ENCODE assay signal across 28 mouse cellular contexts in genomic region chr2:103293214-103293613, GRCm38 (mm10). TPM values are rescaled to one million over a fixed set of nuclear protein-coding genes. Genes with fewer than 3 reads are reported as not detected.
DNase-seq lines count a peak whose midpoint lies in the region; ATAC-seq and TF ChIP-seq lines count a peak whose summit lies in the region.
"Had no signal": no experiment of that assay in that cellular context is flagged by ENCODE, and none has a peak within 500 bp of the region (broad histone marks: within the 10 kb centered on the region; RNA-seq: fewer than 3 reads in every experiment).

No protein-coding gene starts in this region.

- H3K27ac ChIP-seq in forebrain, embryonic 14.5 days (ENCODE audit: low read depth, low read length), result no peak overlapping the region
- no peak overlapping the region for H3K27ac ChIP-seq in forebrain, postnatal 0 days (ENCODE audit: low read depth, low read length)
- H3K27ac ChIP-seq in kidney, embryonic 15.5 days, result peak overlapping the region; percentile 79
- H3K27ac ChIP-seq in kidney, embryonic 14.5 days (ENCODE audit: low read depth, low read length), result no peak overlapping the region
- no peak overlapping the region for H3K27ac ChIP-seq in midbrain, embryonic 14.5 days (replicated peaks; ENCODE audit: low read depth, low read length)
- H3K27ac ChIP-seq in midbrain, postnatal 0 days (ENCODE audit: low read depth, low read length), result no peak overlapping the region
- peak overlapping the region; percentile 1; the same call in 1 of the 2 replicates for H3K27ac ChIP-seq in stomach, postnatal 0 days (replicated peaks)
- H3K27ac ChIP-seq: forebrain, embryonic 15.5 days; hindbrain, embryonic 10.5 days; hindbrain, embryonic 13.5 days had no signal

- no peaks in the 10 kb centered on the region for H3K9me3 ChIP-seq in forebrain, embryonic 14.5 days (replicated peaks; ENCODE audit: control insufficient read depth, low read length)
- no peaks in the 10 kb centered on the region for H3K9me3 ChIP-seq in forebrain, postnatal 0 days (ENCODE audit: low read length)
- H3K9me3 ChIP-seq in kidney, embryonic 15.5 days (replicated peaks), result no peaks in the 10 kb centered on the region
- H3K9me3 ChIP-seq in kidney, embryonic 14.5 days (ENCODE audit: control insufficient read depth, low read length), result no peaks in the 10 kb centered on the region
- no peaks in the 10 kb centered on the region for H3K9me3 ChIP-seq in midbrain, embryonic 14.5 days (ENCODE audit: control insufficient read depth, low read length)
- no peaks in the 10 kb centered on the region for H3K9me3 ChIP-seq in midbrain, postnatal 0 days (ENCODE audit: low read length)
- H3K9me3 ChIP-seq in stomach, postnatal 0 days (ENCODE audit: control insufficient read depth, low read length), result no peaks in the 10 kb centered on the region
- H3K9me3 ChIP-seq: embryonic facial prominence, embryonic 15.5 days; forebrain, embryonic 15.5 days; G1E; hindbrain, embryonic 10.5 days; hindbrain, embryonic 13.5 days had no signal

- H3K4me1 ChIP-seq in forebrain, embryonic 14.5 days (ENCODE audit: control insufficient read depth, insufficient read depth, low read length), result no peaks in the 10 kb centered on the region
- no peaks in the 10 kb centered on the region for H3K4me1 ChIP-seq in forebrain, postnatal 0 days (ENCODE audit: insufficient read depth)
- H3K4me1 ChIP-seq in kidney, embryonic 15.5 days, result peaks cover 22% of the 10 kb centered on the region
- H3K4me1 ChIP-seq in kidney, embryonic 14.5 days (ENCODE audit: control insufficient read depth, insufficient read depth, low read length), result peaks cover 9% of the 10 kb centered on the region; the same call in 1 of the 2 replicates
- no peaks in the 10 kb centered on the region for H3K4me1 ChIP-seq in midbrain, embryonic 14.5 days (ENCODE audit: control insufficient read depth, insufficient read depth, low read length)
- no peaks in the 10 kb centered on the region for H3K4me1 ChIP-seq in midbrain, postnatal 0 days (ENCODE audit: insufficient read depth, low read length)
- peaks cover 4% of the 10 kb centered on the region; the same call in 1 of the 2 replicates for H3K4me1 ChIP-seq in stomach, postnatal 0 days (replicated peaks; ENCODE audit: control insufficient read depth, insufficient read depth)
- H3K4me1 ChIP-seq: forebrain, embryonic 15.5 days had no signal

- TF ChIP-seq EP300 in stomach, postnatal 0 days (optimal IDR thresholded peaks at IDR 0.05), result no peak

- H3K9ac ChIP-seq in forebrain, embryonic 14.5 days (ENCODE audit: low read length), result no peak overlapping the region
- no peak overlapping the region for H3K9ac ChIP-seq in forebrain, postnatal 0 days
- H3K9ac ChIP-seq in kidney, embryonic 15.5 days, result no peak overlapping the region
- H3K9ac ChIP-seq in kidney, embryonic 14.5 days (ENCODE audit: low read depth, low read length), result no peak overlapping the region
- H3K9ac ChIP-seq in midbrain, embryonic 14.5 days (replicated peaks; ENCODE audit: low read length), result no peak overlapping the region
- no peak overlapping the region for H3K9ac ChIP-seq in midbrain, postnatal 0 days (replicated peaks; ENCODE audit: low read length, poor library complexity, severe bottlenecking)
- no peak overlapping the region for H3K9ac ChIP-seq in stomach, postnatal 0 days (ENCODE audit: low read length)
- H3K9ac ChIP-seq: embryonic facial prominence, embryonic 15.5 days; forebrain, embryonic 15.5 days; hindbrain, embryonic 13.5 days had no signal

- 24% methylated on average over 3 of the region's 3 CpGs for WGBS in forebrain, embryonic 14.5 days
- WGBS in forebrain, postnatal 0 days, result 15% methylated on average over 3 of the region's 3 CpGs
- 36% methylated on average over 3 of the region's 3 CpGs for WGBS in kidney, embryonic 15.5 days
- WGBS in kidney, embryonic 14.5 days, result 41% methylated on average over 3 of the region's 3 CpGs
- 25% methylated on average over 3 of the region's 3 CpGs for whole genome bisulfite sequencing in midbrain, embryonic 14.5 days
- WGBS in midbrain, postnatal 0 days, result 17% methylated on average over 3 of the region's 3 CpGs
- 34% methylated on average over 3 of the region's 3 CpGs for WGBS in stomach, postnatal 0 days

- H3K36me3 ChIP-seq in forebrain, embryonic 14.5 days (ENCODE audit: control insufficient read depth, insufficient read depth, low read length), result no peaks in the 10 kb centered on the region
- no peaks in the 10 kb centered on the region for H3K36me3 ChIP-seq in forebrain, postnatal 0 days (ENCODE audit: insufficient read depth)
- no peaks in the 10 kb centered on the region for H3K36me3 ChIP-seq in kidney, embryonic 15.5 days
- H3K36me3 ChIP-seq in kidney, embryonic 14.5 days (ENCODE audit: control insufficient read depth, insufficient read depth, low read length), result no peaks in the 10 kb centered on the region
- no peaks in the 10 kb centered on the region for H3K36me3 ChIP-seq in midbrain, embryonic 14.5 days (ENCODE audit: control insufficient read depth, insufficient read depth, low read length)
- H3K36me3 ChIP-seq in midbrain, postnatal 0 days (ENCODE audit: insufficient read depth, low read length), result no peaks in the 10 kb centered on the region
- H3K36me3 ChIP-seq in stomach, postnatal 0 days (ENCODE audit: control insufficient read depth, insufficient read depth, low read length), result no peaks in the 10 kb centered on the region
- H3K36me3 ChIP-seq: embryonic facial prominence, embryonic 15.5 days; forebrain, embryonic 15.5 days; G1E; hindbrain, embryonic 10.5 days; hindbrain, embryonic 13.5 days had no signal

- no peak for TF ChIP-seq CTCF in forebrain, postnatal 0 days (IDR thresholded peaks at IDR 0.05; ENCODE audit: low read depth)
- TF ChIP-seq CTCF in midbrain, postnatal 0 days (IDR thresholded peaks at IDR 0.05), result no peak
- TF ChIP-seq CTCF in stomach, postnatal 0 days (IDR thresholded peaks at IDR 0.05; ENCODE audit: low read depth), result no peak

- no peak overlapping the region for H3K4me3 ChIP-seq in forebrain, embryonic 14.5 days (ENCODE audit: low read depth, low read length)
- H3K4me3 ChIP-seq in forebrain, postnatal 0 days (ENCODE audit: low read depth, low read length), result no peak overlapping the region
- H3K4me3 ChIP-seq in kidney, embryonic 15.5 days (replicated peaks), result no peak overlapping the region
- no peak overlapping the region for H3K4me3 ChIP-seq in kidney, embryonic 14.5 days (ENCODE audit: low read length)
- no peak overlapping the region for H3K4me3 ChIP-seq in midbrain, embryonic 14.5 days (replicated peaks; ENCODE audit: low read depth, low read length)
- no peak overlapping the region for H3K4me3 ChIP-seq in midbrain, postnatal 0 days (ENCODE audit: low read depth, low read length)
- no peak overlapping the region for H3K4me3 ChIP-seq in stomach, postnatal 0 days (ENCODE audit: low read depth, low read length)
- H3K4me3 ChIP-seq: embryonic facial prominence, embryonic 15.5 days; forebrain, embryonic 15.5 days; hindbrain, embryonic 10.5 days; hindbrain, embryonic 13.5 days had no signal

- no peak for ATAC-seq in forebrain, embryonic 14.5 days
- no peak for ATAC-seq in forebrain, postnatal 0 days
- ATAC-seq in kidney, embryonic 15.5 days (replicated peaks; ENCODE audit: low FRiP score), result no peak
- ATAC-seq in kidney, embryonic 14.5 days (ENCODE audit: low FRiP score, low TSS enrichment), result no peak
- no peak for ATAC-seq in midbrain, embryonic 14.5 days (ENCODE audit: low FRiP score, low TSS enrichment)
- no peak for ATAC-seq in midbrain, postnatal 0 days (ENCODE audit: low FRiP score)
- no peak for ATAC-seq in stomach, postnatal 0 days (ENCODE audit: low FRiP score, low TSS enrichment)
- ATAC-seq: forebrain, embryonic 15.5 days; hindbrain, embryonic 16.5 days; Patski had no signal

- H3K4me2 ChIP-seq in forebrain, embryonic 14.5 days (ENCODE audit: low read length), result no peak overlapping the region
- H3K4me2 ChIP-seq in forebrain, postnatal 0 days (ENCODE audit: low read depth), result no peak overlapping the region
- H3K4me2 ChIP-seq in kidney, embryonic 15.5 days, result no peak overlapping the region
- no peak overlapping the region for H3K4me2 ChIP-seq in kidney, embryonic 14.5 days (replicated peaks; ENCODE audit: low read depth, low read length)
- H3K4me2 ChIP-seq in midbrain, embryonic 14.5 days (ENCODE audit: low read length), result no peak overlapping the region
- H3K4me2 ChIP-seq in midbrain, postnatal 0 days (ENCODE audit: low read depth, low read length, poor library complexity, severe bottlenecking), result no peak overlapping the region
- no peak overlapping the region for H3K4me2 ChIP-seq in stomach, postnatal 0 days (replicated peaks; ENCODE audit: low read depth)
- H3K4me2 ChIP-seq: embryonic facial prominence, embryonic 15.5 days; forebrain, embryonic 15.5 days; heart, embryonic 11.5 days; hindbrain, embryonic 13.5 days had no signal

- H3K27me3 ChIP-seq in forebrain, embryonic 14.5 days (replicated peaks; ENCODE audit: control insufficient read depth, insufficient read depth, low read length), result no peaks in the 10 kb centered on the region
- H3K27me3 ChIP-seq in forebrain, postnatal 0 days (ENCODE audit: insufficient read depth, low read length), result no peaks in the 10 kb centered on the region
- no peaks in the 10 kb centered on the region for H3K27me3 ChIP-seq in kidney, embryonic 15.5 days
- no peaks in the 10 kb centered on the region for H3K27me3 ChIP-seq in kidney, embryonic 14.5 days (ENCODE audit: control insufficient read depth, insufficient read depth, low read length)
- H3K27me3 ChIP-seq in midbrain, embryonic 14.5 days (ENCODE audit: control insufficient read depth, insufficient read depth, low read length), result no peaks in the 10 kb centered on the region
- no peaks in the 10 kb centered on the region for H3K27me3 ChIP-seq in midbrain, postnatal 0 days (ENCODE audit: insufficient read depth, low read length)
- no peaks in the 10 kb centered on the region for H3K27me3 ChIP-seq in stomach, postnatal 0 days (ENCODE audit: control insufficient read depth, insufficient read depth, low read length)
- H3K27me3 ChIP-seq: embryonic facial prominence, embryonic 15.5 days; forebrain, embryonic 15.5 days; hindbrain, embryonic 13.5 days; Patski had no signal

- peak; percentile 16 for DNase-seq in forebrain, embryonic 14.5 days (ENCODE audit: low spot score)
- no peak for DNase-seq in forebrain, postnatal 0 days
- DNase-seq in midbrain, embryonic 14.5 days, result peak; percentile 12
- no peak for DNase-seq in midbrain, postnatal 0 days (ENCODE audit: low spot score)
- DNase-seq in stomach, postnatal 0 days (ENCODE audit: low spot score), result no peak
- DNase-seq in ovary, adult 18-20 months (ENCODE audit: low spot score), result no peak
- DNase-seq: B cell, adult 2 months; cerebellum, adult 11 months; cerebellum, adult 8-10 months; cerebellum, postnatal 10 days; cerebellum, postnatal 36 days; embryo, embryonic 11 days; gastrocnemius, postnatal 10 days; gastrocnemius, postnatal 36 days; heart, postnatal 36 days had no signal

RNA-seq across cellular contexts. Expression of gene Ehf, which starts 9.9 kb away (rescaled TPM):
- 0.09 TPM in 1 of 2 replicates, not detected in the other for polyA plus RNA-seq in forebrain, embryonic 14.5 days (2014; fragmentation: Nextera tagmentation; extraction: Ambion mirVana)
- total RNA-seq in forebrain, postnatal 0 days (2014; rRNA removed), result 0.08 and 1.1 TPM in 2 replicates
- polyA plus RNA-seq in forebrain, postnatal 0 days (2015; fragmentation: Nextera tagmentation; extraction: Ambion mirVana), result 0.07 and 0.24 TPM in 2 replicates
- 22.2 and 27.5 TPM in 2 replicates for polyA plus RNA-seq in kidney, embryonic 15.5 days (2015; fragmentation: Nextera tagmentation; extraction: Ambion mirVana)
- 19.1 and 29.6 TPM in 2 replicates for polyA plus RNA-seq in kidney, embryonic 14.5 days (2014; fragmentation: Nextera tagmentation; extraction: Ambion mirVana)
- polyA plus RNA-seq in midbrain, embryonic 14.5 days (2014; fragmentation: Nextera tagmentation; extraction: Ambion mirVana), result not detected in 2 replicates
- total RNA-seq in midbrain, postnatal 0 days (2014; rRNA removed), result 0.05 TPM in 1 of 2 replicates, not detected in the other
- 0.22 TPM in 1 of 2 replicates, not detected in the other for polyA plus RNA-seq in midbrain, postnatal 0 days (2015; fragmentation: Nextera tagmentation; extraction: Ambion mirVana)
- polyA plus RNA-seq in stomach, postnatal 0 days (2015; fragmentation: Nextera tagmentation; extraction: Ambion mirVana), result 56.8 and 65.4 TPM in 2 replicates
- total RNA-seq: gastrocnemius, postnatal 10 days; granulocyte monocyte progenitor cell, adult 5-6 weeks; heart, postnatal 36 days had no signal
- polyA plus RNA-seq: forebrain, embryonic 11.5 days; heart, postnatal 0 days had no signal

Comparison
In these comparisons a context has a peak if more than half of its experiments do, and no peak if none do; other contexts are left out.
1. DNase-seq: peak in forebrain, embryonic 14.5 days (single experiment) and midbrain, embryonic 14.5 days (single experiment); none in forebrain, postnatal 0 days (single experiment), midbrain, postnatal 0 days (single experiment), stomach, postnatal 0 days (single experiment) and ovary, adult 18-20 months (single experiment).
2. H3K27ac ChIP-seq: peak in kidney, embryonic 15.5 days (single experiment) and stomach, postnatal 0 days (single experiment); none in forebrain, embryonic 14.5 days (single experiment), forebrain, postnatal 0 days (single experiment), kidney, embryonic 14.5 days (single experiment), midbrain, embryonic 14.5 days (single experiment) and midbrain, postnatal 0 days (single experiment).
3. RNA of gene Ehf, which starts 9.9 kb away (polyA plus RNA-seq): 56.8 to 65.4 TPM in stomach, postnatal 0 days, 19.1 to 29.6 TPM in kidney, embryonic 14.5 days and 22.2 to 27.5 TPM in kidney, embryonic 15.5 days; 0.22 TPM in midbrain, postnatal 0 days, 0.09 TPM in forebrain, embryonic 14.5 days, 0.07 to 0.24 TPM in forebrain, postnatal 0 days and not detected in midbrain, embryonic 14.5 days; every median in the first group is over 10 times any median in the second.